Mouse (Mus musculus): ENCODE results near the gene Btnl10. TPM values are rescaled to one million over a fixed set of nuclear protein-coding genes. Genes with fewer than 3 reads are reported as not detected.

Gene Btnl10
- total and polyA plus RNA-seq, 3 experiments = not detected

- H3K4me3 ChIP-seq (replicated peaks in 1 of 3; ENCODE audit: low read depth in 2 of 3, low read length in 2 of 3, poor library complexity in 1 of 3) = no peak overlapping the region
- H3K9me3 ChIP-seq (replicated peaks; ENCODE audit: low read length) = peaks cover 7% of the 10 kb centered on the region
- TF ChIP-seq SMC3 (IDR thresholded peaks at IDR 0.05; ENCODE audit: low read depth, low read length) (no peak), MAFK (IDR thresholded peaks at IDR 0.05; ENCODE audit: insufficient replicate concordance, low read length) (no peak), USF1 (IDR thresholded peaks at IDR 0.05; ENCODE audit: low read depth, low read length) (no peak), RCOR1 (conservative IDR thresholded peaks at IDR 0.05; ENCODE audit: low read depth, low read length) (no peak), CHD2 (IDR thresholded peaks at IDR 0.05; ENCODE audit: low read length) (no peak), ELF1 (IDR thresholded peaks at IDR 0.05; ENCODE audit: low read depth, low read length) (no peak), TBP (conservative IDR thresholded peaks at IDR 0.05; ENCODE audit: low read depth, low read length) (no peak), MAZ (IDR thresholded peaks at IDR 0.05; ENCODE audit: low read depth, low read length) (no peak), USF2 (conservative IDR thresholded peaks at IDR 0.05; ENCODE audit: low read depth, low read length) (no peak), CHD1 (IDR thresholded peaks at IDR 0.05; ENCODE audit: low read depth, low read length) (no peak), ZNF384 (IDR thresholded peaks at IDR 0.05; ENCODE audit: low read depth, low read length) (no peak), KAT2A (IDR thresholded peaks at IDR 0.05; ENCODE audit: insufficient replicate concordance, low read length) (no peak), HCFC1 (IDR thresholded peaks at IDR 0.05; ENCODE audit: low read depth, low read length) (no peak), MEF2A (IDR thresholded peaks at IDR 0.05; ENCODE audit: borderline replicate concordance, low read depth, low read length) (no peak), E2F4 (IDR thresholded peaks at IDR 0.05; ENCODE audit: insufficient replicate concordance, low read depth, low read length) (no peak), ETS1 (conservative IDR thresholded peaks at IDR 0.05; ENCODE audit: low read depth, low read length) (no peak), RAD21 (IDR thresholded peaks at IDR 0.05; ENCODE audit: low read depth, low read length) (no peak)
- no peak overlapping the region for H3K4me2 ChIP-seq (ENCODE audit: insufficient read depth, low read depth, poor library complexity, severe bottlenecking)
- H3K79me2 ChIP-seq (replicated peaks; ENCODE audit: control insufficient read depth, extremely low read depth, insufficient read depth, poor library complexity, severe bottlenecking) = no peaks in the 10 kb centered on the region
- in situ Hi-C loops (cut with MboI; ENCODE audit: low pct_ligation_motif_present, low pct_unique_long_range_greater_than_20kb, low sequenced_read_pairs) (no loop called here), dilution Hi-C loops (cut with MboI; ENCODE audit: extremely low pct_ligation_motif_present, extremely low pct_unique_long_range_greater_than_20kb, low sequenced_read_pairs) (no loop called here)
- DNase-seq (ENCODE audit: extremely low read depth) = no peak
- H3K4me1 ChIP-seq (ENCODE audit: control insufficient read depth in 1 of 2, insufficient read depth in 2 of 2) = peaks cover 5 to 24% of the 10 kb centered on the region in 2 experiments
- H3K36me3 ChIP-seq (replicated peaks in 1 of 2; ENCODE audit: control insufficient read depth in 1 of 2, insufficient read depth in 1 of 2, low read length in 1 of 2) = peaks cover 6 to 31% of the 10 kb centered on the region in 2 experiments
- no peak overlapping the region for H3K27ac ChIP-seq (ENCODE audit: insufficient read depth, low read depth)
- no peak overlapping the region for H3K9ac ChIP-seq (ENCODE audit: insufficient read depth, low read depth)
- H3K27me3 ChIP-seq (replicated peaks) = no peaks in the 10 kb centered on the region
These were observed 45.8 kb downstream of the Btnl10 start for GRCm38 (mm10) chr11:58963543-58963942.

DNA sequence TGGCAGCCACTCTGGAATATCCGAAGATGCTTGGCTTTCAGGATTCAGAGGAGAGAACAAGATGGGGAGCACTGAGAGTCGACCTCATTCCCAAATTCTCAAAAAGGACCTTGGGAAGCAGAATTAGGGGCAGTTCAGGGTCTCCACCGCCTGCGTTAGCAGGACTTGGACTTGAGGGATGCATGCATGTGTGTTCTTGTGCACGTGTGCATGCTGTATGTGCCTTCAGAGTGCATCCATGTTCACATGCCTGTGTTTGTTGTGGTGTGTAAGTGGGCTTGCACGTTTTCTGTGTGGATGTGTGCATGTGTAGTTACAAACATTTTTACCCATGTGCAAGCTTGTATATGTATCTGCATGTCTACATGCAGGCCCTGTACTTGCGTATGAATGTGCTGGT, 46.5 kb downstream of the Btnl10 start:
- no peak for DNase-seq (ENCODE audit: extremely low read depth)
- Histone ChIP-seq H3K27me3 (replicated peaks) (no peaks in the 10 kb centered on the region), H3K9me3 (replicated peaks; ENCODE audit: low read length) (peaks cover 7% of the 10 kb centered on the region), H3K27ac (ENCODE audit: insufficient read depth, low read depth) (no peak overlapping the region), H3K4me3 (replicated peaks in 1 of 3; ENCODE audit: low read depth in 2 of 3, low read length in 2 of 3, poor library complexity in 1 of 3) (no peak overlapping the region), H3K36me3 (replicated peaks in 1 of 2; ENCODE audit: control insufficient read depth in 1 of 2, insufficient read depth in 1 of 2, low read length in 1 of 2) (peaks cover 12 to 37% of the 10 kb centered on the region in 2 experiments), H3K4me1 (ENCODE audit: control insufficient read depth in 1 of 2, insufficient read depth in 2 of 2) (peaks cover 3 to 23% of the 10 kb centered on the region in 2 experiments), H3K9ac (ENCODE audit: insufficient read depth, low read depth) (no peak overlapping the region), H3K4me2 (ENCODE audit: insufficient read depth, low read depth, poor library complexity, severe bottlenecking) (no peak overlapping the region), H3K79me2 (replicated peaks; ENCODE audit: control insufficient read depth, extremely low read depth, insufficient read depth, poor library complexity, severe bottlenecking) (no peaks in the 10 kb centered on the region)
- dilution Hi-C loops (cut with MboI; ENCODE audit: extremely low pct_ligation_motif_present, extremely low pct_unique_long_range_greater_than_20kb, low sequenced_read_pairs) = no loop called here
- in situ Hi-C loops (cut with MboI; ENCODE audit: low pct_ligation_motif_present, low pct_unique_long_range_greater_than_20kb, low sequenced_read_pairs) = no loop called here
- no peak for TF ChIP-seq KAT2A (IDR thresholded peaks at IDR 0.05; ENCODE audit: insufficient replicate concordance, low read length)
- TF ChIP-seq NELFE (IDR thresholded peaks at IDR 0.05; ENCODE audit: low read depth, low read length) = no peak
- TF ChIP-seq MAZ (IDR thresholded peaks at IDR 0.05; ENCODE audit: low read depth, low read length) = no peak
- TF ChIP-seq POLR2A (IDR thresholded peaks at IDR 0.05; ENCODE audit: low read depth, low read length) = no peak
- no peak for TF ChIP-seq IRF4 (IDR thresholded peaks at IDR 0.05; ENCODE audit: low read depth, low read length)
- no peak for TF ChIP-seq ETS1 (conservative IDR thresholded peaks at IDR 0.05; ENCODE audit: low read depth, low read length)
